Mouse (Mus musculus): ENCODE data around the gene Taf8. TPM values are rescaled to one million over a fixed set of nuclear protein-coding genes. Genes with fewer than 3 reads are reported as not detected.

Gene Taf8
- polyA plus RNA-seq, 1 experiment from 2014 or later = 13.1 TPM

- Histone ChIP-seq H3K27ac (no peak overlapping the region), H3K79me2 (ENCODE audit: inconsistent target) (no peaks in the 10 kb centered on the region), H3K4me3 (ENCODE audit: inconsistent target) (no peak overlapping the region), H3K36me3 (ENCODE audit: inconsistent target) (no peaks in the 10 kb centered on the region)
- 92% methylated on average over 12 of the region's 12 CpGs for WGBS (ENCODE audit: missing documents)
These were observed 37.7 kb downstream of the Taf8 start for GRCm38 (mm10) chr17:47464248-47464965.

GRCm38 (mm10) chr17:47462728-47463388, 39.2 kb downstream of the Taf8 start:
- WGBS (ENCODE audit: missing documents) = 88% methylated on average over 9 of the region's 9 CpGs
- Histone ChIP-seq H3K4me3 (ENCODE audit: inconsistent target) (no peak overlapping the region), H3K27ac (no peak overlapping the region), H3K79me2 (ENCODE audit: inconsistent target) (no peaks in the 10 kb centered on the region), H3K36me3 (ENCODE audit: inconsistent target) (no peaks in the 10 kb centered on the region)

DNA sequence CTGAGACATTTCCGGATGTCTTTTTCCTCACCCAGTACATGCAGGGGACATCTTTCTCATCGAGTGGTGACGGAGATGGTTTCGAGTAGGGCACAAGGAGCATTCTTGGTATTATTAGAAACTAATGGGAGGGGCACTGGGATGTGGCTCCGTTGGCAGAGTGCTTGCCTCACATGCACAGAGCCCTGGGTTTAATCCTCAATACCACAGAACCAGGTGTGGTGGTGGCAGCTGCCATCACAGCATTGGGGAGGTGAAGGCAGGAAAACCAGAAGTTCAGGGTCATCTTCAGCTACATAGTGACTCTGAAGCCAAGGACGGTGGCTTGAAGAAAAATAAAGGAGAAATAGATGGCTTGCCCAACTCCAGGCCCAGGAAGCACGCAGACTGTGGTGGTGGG, 39.9 kb downstream of the Taf8 start:
- no peak overlapping the region for H3K27ac ChIP-seq
- 84% methylated on average over 7 of the region's 7 CpGs for WGBS (ENCODE audit: missing documents)

DNA sequence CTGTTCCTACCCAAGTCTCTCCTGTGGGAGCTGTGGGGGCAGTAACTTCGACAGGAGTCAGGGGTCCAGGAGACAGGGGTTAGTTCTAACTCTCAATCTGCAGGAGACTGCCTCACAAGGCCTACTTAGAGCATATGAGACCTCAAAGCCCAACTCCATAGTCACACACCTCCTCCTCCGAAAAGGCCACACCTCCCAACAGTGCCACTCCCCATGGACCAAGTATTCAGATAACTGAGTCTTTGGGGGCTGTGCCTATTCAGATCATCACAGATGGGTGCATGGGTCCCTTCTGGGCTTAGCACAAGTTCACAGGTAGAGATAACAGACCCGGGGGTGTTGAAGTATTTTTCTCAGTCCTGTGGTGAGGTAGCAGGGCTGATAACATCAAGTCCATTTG, 40.4 kb downstream of the Taf8 start:
- no peaks in the 10 kb centered on the region for H3K79me2 ChIP-seq (ENCODE audit: inconsistent target)
- H3K36me3 ChIP-seq (ENCODE audit: inconsistent target) = no peaks in the 10 kb centered on the region
- no peak overlapping the region for H3K27ac ChIP-seq
- H3K4me3 ChIP-seq (ENCODE audit: inconsistent target) = no peak overlapping the region
- 85% methylated on average over 3 of the region's 3 CpGs for WGBS (ENCODE audit: missing documents)

More for the DNA sequence above, 39.9 kb downstream of the Taf8 start:
- no peaks in the 10 kb centered on the region for H3K79me2 ChIP-seq (ENCODE audit: inconsistent target)
- H3K4me3 ChIP-seq (ENCODE audit: inconsistent target) = no peak overlapping the region
- H3K36me3 ChIP-seq (ENCODE audit: inconsistent target) = no peaks in the 10 kb centered on the region

DNA sequence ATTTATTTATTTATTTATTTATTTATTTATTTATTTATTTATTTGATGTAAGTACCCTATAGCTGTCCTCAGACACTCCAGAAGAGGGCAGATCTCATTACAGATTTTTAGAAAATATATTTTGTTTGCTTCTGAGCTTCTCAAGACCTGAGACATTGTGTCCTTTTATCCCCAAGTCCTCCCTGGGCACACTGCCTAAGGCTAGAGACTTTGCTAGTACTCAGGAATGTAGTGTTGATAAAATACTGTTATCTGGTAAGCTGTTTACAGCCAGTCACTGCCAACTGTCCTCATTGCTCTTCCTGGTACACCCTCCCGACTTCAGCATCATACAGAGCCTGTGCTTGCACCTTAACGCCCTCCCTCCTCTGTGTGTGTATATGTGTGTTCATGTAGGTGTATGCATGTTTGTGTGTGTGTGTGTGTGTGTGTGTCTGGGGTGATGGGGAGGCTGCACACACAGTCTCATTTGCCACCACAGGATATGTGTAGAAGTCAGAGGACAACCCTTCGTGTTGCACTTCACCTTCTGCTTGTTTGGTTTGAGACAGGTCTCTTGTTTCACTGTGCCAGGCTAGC, 42.7 kb downstream of the Taf8 start:
- 63% methylated on average over 3 of the region's 3 CpGs for WGBS (ENCODE audit: missing documents)
- no peak overlapping the region for H3K4me3 ChIP-seq (ENCODE audit: inconsistent target)
- H3K79me2 ChIP-seq (ENCODE audit: inconsistent target) = no peaks in the 10 kb centered on the region
- H3K27ac ChIP-seq = no peak overlapping the region
- no peaks in the 10 kb centered on the region for H3K36me3 ChIP-seq (ENCODE audit: inconsistent target)

DNA sequence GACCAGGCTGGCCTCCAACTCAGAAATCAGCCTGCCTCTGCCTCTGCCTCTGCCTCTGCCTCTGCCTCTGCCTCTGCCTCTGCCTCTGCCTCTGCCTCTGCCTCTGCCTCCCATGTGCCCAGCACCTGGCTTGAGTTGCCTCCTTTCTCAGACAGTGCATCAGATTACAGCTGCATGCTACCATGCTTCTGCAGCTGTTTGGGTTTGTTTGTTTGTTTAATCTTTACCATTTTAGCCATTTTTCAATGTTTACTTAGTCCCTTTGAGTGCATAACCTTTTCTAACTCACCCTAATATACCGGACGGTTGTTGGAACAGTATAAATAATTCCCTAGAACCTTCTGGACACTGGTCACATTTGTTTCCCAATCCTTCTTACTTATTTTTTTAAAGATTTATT, 43.2 kb downstream of the Taf8 start:
- 100% methylated on average over 2 of the region's 2 CpGs for whole genome bisulfite sequencing (ENCODE audit: missing documents)
- Histone ChIP-seq H3K36me3 (ENCODE audit: inconsistent target) (no peaks in the 10 kb centered on the region), H3K27ac (no peak overlapping the region), H3K79me2 (ENCODE audit: inconsistent target) (no peaks in the 10 kb centered on the region), H3K4me3 (ENCODE audit: inconsistent target) (no peak overlapping the region)

GRCm38 (mm10) chr17:47458310-47458709, 43.8 kb downstream of the Taf8 start:
- no peaks in the 10 kb centered on the region for H3K79me2 ChIP-seq (ENCODE audit: inconsistent target)
- H3K36me3 ChIP-seq (ENCODE audit: inconsistent target) = no peaks in the 10 kb centered on the region
- 40% methylated on average over 13 of the region's 13 CpGs for WGBS (ENCODE audit: missing documents)
- no peak overlapping the region for H3K4me3 ChIP-seq (ENCODE audit: inconsistent target)
- no peak overlapping the region for H3K27ac ChIP-seq

DNA sequence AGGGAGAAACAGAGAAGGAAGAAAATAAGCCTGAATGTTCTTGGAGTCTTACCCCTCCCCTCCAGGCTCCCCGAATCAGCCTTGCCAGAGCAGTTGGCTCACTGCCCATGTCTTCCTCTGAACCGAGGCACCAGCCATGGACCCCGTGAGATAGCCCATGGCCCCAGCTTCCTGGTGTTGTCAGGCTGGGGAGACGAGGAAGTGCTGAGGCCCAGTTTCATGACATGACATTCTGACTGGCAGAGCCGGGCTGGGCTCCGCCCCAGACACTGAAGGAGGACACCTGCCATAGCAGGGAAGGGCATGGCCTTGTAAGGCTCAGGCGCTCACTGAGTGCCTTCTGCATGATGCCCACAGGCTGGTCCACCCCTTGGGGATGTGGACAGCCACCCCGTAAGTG, 47.4 kb downstream of the Taf8 start:
- Histone ChIP-seq H3K36me3 (ENCODE audit: inconsistent target) (no peaks in the 10 kb centered on the region), H3K4me3 (ENCODE audit: inconsistent target) (no peak overlapping the region), H3K27ac (no peak overlapping the region), H3K79me2 (ENCODE audit: inconsistent target) (no peaks in the 10 kb centered on the region)
- WGBS (ENCODE audit: missing documents) = 33% methylated on average over 8 of the region's 8 CpGs

GRCm38 (mm10) chr17:47452886-47453285, 49.2 kb downstream of the Taf8 start:
- Histone ChIP-seq H3K79me2 (ENCODE audit: inconsistent target) (no peaks in the 10 kb centered on the region), H3K36me3 (ENCODE audit: inconsistent target) (no peaks in the 10 kb centered on the region), H3K4me3 (ENCODE audit: inconsistent target) (no peak overlapping the region), H3K27ac (no peak overlapping the region)
- 88% methylated on average over 7 of the region's 7 CpGs for WGBS (ENCODE audit: missing documents)

GRCm38 (mm10) chr17:47450880-47451565, 51.1 kb downstream of the Taf8 start:
- Histone ChIP-seq H3K36me3 (ENCODE audit: inconsistent target) (no peaks in the 10 kb centered on the region), H3K79me2 (ENCODE audit: inconsistent target) (no peaks in the 10 kb centered on the region), H3K4me3 (ENCODE audit: inconsistent target) (no peak overlapping the region), H3K27ac (no peak overlapping the region)
- 96% methylated on average over 12 of the region's 12 CpGs for WGBS (ENCODE audit: missing documents)

- H3K4me3 ChIP-seq (ENCODE audit: inconsistent target) = no peak overlapping the region
- WGBS (ENCODE audit: missing documents) = 85% methylated on average over 7 of the region's 7 CpGs
- H3K79me2 ChIP-seq (ENCODE audit: inconsistent target) = no peaks in the 10 kb centered on the region
- H3K27ac ChIP-seq = no peak overlapping the region
- no peaks in the 10 kb centered on the region for H3K36me3 ChIP-seq (ENCODE audit: inconsistent target)
These were observed 51.9 kb downstream of the Taf8 start for GRCm38 (mm10) chr17:47450239-47450638.

DNA sequence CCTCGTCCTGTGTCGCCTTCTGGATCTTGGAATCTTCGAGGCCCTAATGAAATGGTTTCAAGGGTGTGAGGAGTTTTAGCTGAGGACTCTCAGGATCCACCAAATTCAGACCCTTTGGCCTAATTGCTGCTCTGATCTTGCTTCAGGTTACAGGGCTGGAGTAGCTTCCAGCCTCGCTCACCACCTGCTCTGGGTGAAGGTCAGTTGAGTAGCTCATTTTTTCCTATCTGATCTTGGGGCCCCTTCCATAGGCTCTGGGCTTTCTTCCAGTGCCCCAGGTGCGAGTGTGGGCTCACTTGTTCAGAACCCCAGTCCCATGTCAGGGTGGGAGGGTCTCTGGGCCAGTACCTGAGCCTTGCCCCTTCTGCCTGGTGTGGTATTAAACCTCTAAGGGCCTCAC, 52.7 kb downstream of the Taf8 start:
- 94% methylated on average over 5 of the region's 5 CpGs for WGBS (ENCODE audit: missing documents)
- Histone ChIP-seq H3K36me3 (ENCODE audit: inconsistent target) (no peaks in the 10 kb centered on the region), H3K79me2 (ENCODE audit: inconsistent target) (no peaks in the 10 kb centered on the region), H3K4me3 (ENCODE audit: inconsistent target) (no peak overlapping the region), H3K27ac (no peak overlapping the region)

DNA sequence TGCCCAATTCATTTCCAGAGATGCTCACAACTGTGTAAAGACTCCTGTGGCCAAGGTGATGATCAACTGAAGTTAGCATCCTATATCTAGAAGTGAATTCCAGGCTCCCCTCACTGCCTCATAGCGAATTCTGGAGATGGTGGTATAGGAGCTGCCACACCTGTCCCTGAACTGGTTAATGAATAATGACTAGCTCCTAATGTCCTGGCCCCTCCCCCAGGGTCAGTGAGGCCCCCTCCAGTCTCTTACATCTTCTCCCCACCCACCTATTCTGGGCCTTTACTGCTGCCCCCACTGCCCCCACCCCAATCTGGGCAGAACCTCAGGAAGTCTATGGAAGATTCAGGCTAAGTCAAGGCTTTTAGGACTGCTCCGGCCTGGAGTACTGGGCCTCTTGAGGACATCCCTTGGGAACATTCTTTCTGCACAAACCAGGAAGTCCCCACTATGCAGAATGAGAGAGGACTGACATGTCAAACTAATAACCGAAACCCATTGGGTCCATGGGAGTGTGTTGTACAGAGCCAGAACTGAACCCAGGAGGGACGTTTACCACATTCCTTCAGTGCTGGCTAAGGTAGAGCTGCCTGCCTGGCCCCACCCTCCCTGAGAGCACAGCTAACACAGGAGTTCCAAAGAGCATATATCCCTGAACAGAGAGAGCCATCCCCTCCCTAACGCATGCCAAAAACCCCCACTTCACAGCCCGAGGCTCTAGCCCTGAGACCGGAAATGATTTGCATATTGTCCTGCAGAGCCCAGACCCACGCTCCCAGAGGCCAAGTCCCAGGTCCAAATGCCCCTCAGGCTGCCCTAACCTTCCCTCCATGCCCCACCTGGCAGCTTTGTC, 53.3 kb downstream of the Taf8 start:
- no peaks in the 10 kb centered on the region for H3K36me3 ChIP-seq (ENCODE audit: inconsistent target)
- no peak overlapping the region for H3K4me3 ChIP-seq (ENCODE audit: inconsistent target)
- no peaks in the 10 kb centered on the region for H3K79me2 ChIP-seq (ENCODE audit: inconsistent target)
- no peak overlapping the region for H3K27ac ChIP-seq
- WGBS (ENCODE audit: missing documents) = 76% methylated on average over 8 of the region's 8 CpGs

- no peaks in the 10 kb centered on the region for H3K36me3 ChIP-seq (ENCODE audit: inconsistent target)
- no peak overlapping the region for H3K27ac ChIP-seq
- no peaks in the 10 kb centered on the region for H3K79me2 ChIP-seq (ENCODE audit: inconsistent target)
- 92% methylated on average over 11 of the region's 11 CpGs for WGBS (ENCODE audit: missing documents)
- no peak overlapping the region for H3K4me3 ChIP-seq (ENCODE audit: inconsistent target)
These were observed 55.5 kb downstream of the Taf8 start for GRCm38 (mm10) chr17:47446561-47446960.

All from macrophage (primary cell).